ENCODE assay signal across 24 mouse cellular contexts in genomic region chr4:152162748-152163147, GRCm38 (mm10). TPM values are rescaled to one million over a fixed set of nuclear protein-coding genes. Genes with fewer than 3 reads are reported as not detected.
"Had no signal": no experiment of that assay in that cellular context is flagged by ENCODE, and none has a peak within 500 bp of the region (broad histone marks: within the 10 kb centered on the region; RNA-seq: fewer than 3 reads in every experiment).

No protein-coding gene starts in this region.

- DNase-seq: gastrocnemius, adult 2 months; gastrocnemius, postnatal 10 days; gastrocnemius, postnatal 25 days; heart, adult 18-20 months; heart, postnatal 14 days; heart, postnatal 4 days; kidney, adult 18-20 months; kidney, adult 9 months; kidney, postnatal 14 days; kidney, postnatal 36 days; layer of hippocampus, adult 9-11 months; layer of hippocampus, postnatal 36 days; left cerebral cortex, postnatal 4 days had no signal

RNA-seq across cellular contexts. Expression of gene Hes2, which starts 4.1 kb away (rescaled TPM):
- total RNA-seq: gastrocnemius, adult 2 months; gastrocnemius, postnatal 10 days; gastrocnemius, postnatal 25 days; gastrocnemius, postnatal 4 days; granulocyte monocyte progenitor cell, adult 5-6 weeks; heart, adult 18-20 months; heart, adult 8-10 months; heart, postnatal 14 days; heart, postnatal 4 days; layer of hippocampus, adult 18-20 months; layer of hippocampus, adult 8-10 months; layer of hippocampus, postnatal 14 days; layer of hippocampus, postnatal 36 days; left cerebral cortex, adult 18-20 months; left cerebral cortex, adult 8-10 months; left cerebral cortex, postnatal 10 days; left cerebral cortex, postnatal 25 days; left cerebral cortex, postnatal 4 days; liver, adult 2 months had no signal

RNA-seq across cellular contexts. Expression of gene Espn, which starts 10.6 kb away (rescaled TPM):
- total RNA-seq: granulocyte monocyte progenitor cell, adult 5-6 weeks had no signal

RNA-seq across cellular contexts. Expression of gene Tnfrsf25, which starts 47.0 kb away (rescaled TPM):
- total RNA-seq: granulocyte monocyte progenitor cell, adult 5-6 weeks had no signal
